Mouse (Mus musculus) regulatory T cell (primary cell): Measurements from ENCODE around the gene Gm20503.

ENCODE experiments used
- in situ Hi-C: fragments of 300-600 bp; cut with MboI, MseI; formaldehyde crosslinking; loops from one replicate; pipeline ENCODE4 v1.15.1; 2025; ENCODE audit warnings: high pct_unique_total_duplicates

The Gm20503 gene

GRCm38 (mm10) chr4:59007016-59007415 is 4.0 kb downstream of the Gm20503 start:
- in situ Hi-C loops: no loop called here

- in situ Hi-C loops: no loop called here
Observed at GRCm38 (mm10) chr4:59007974-59008373, 5.0 kb downstream of the Gm20503 start.

GRCm38 (mm10) chr4:59009186-59009585 is 6.2 kb downstream of the Gm20503 start:
- in situ Hi-C loops: no loop called here

- in situ Hi-C loops: no loop called here
Observed at GRCm38 (mm10) chr4:59009696-59010095, 6.7 kb downstream of the Gm20503 start.

GRCm38 (mm10) chr4:59011446-59011845 is 8.4 kb downstream of the Gm20503 start:
- in situ Hi-C loops: no loop called here

- in situ Hi-C loops: no loop called here
Observed at GRCm38 (mm10) chr4:59015181-59015580, 12.2 kb downstream of the Gm20503 start.

GRCm38 (mm10) chr4:59016922-59017321 is 13.9 kb downstream of the Gm20503 start:
- in situ Hi-C loops: no loop called here

GRCm38 (mm10) chr4:59034325-59034917 is 31.4 kb downstream of the Gm20503 start:
- in situ Hi-C loops: no loop called here

GRCm38 (mm10) chr4:59034918-59035785 is 32.1 kb downstream of the Gm20503 start, which contains the start of gene Gng10:
Gene Gng10 (plus strand): TSS chr4:59035088.
- in situ Hi-C loops: loop anchor here (5.0 kb wide), 1 partner anchor 38 kb away; the partner anchor contains the start of gene Dnajc25

- in situ Hi-C loops: loop anchor here (5.0 kb wide), 1 partner anchor 39 kb away; the partner anchor contains the start of gene Dnajc25
Observed at GRCm38 (mm10) chr4:59035786-59036350, 32.9 kb downstream of the Gm20503 start.

- in situ Hi-C loops: loop anchor here (5.0 kb wide), 1 partner anchor 39 kb away; the partner anchor contains the start of gene Dnajc25
Observed at GRCm38 (mm10) chr4:59036490-59037127, 33.6 kb downstream of the Gm20503 start.

- in situ Hi-C loops: loop anchor here (5.0 kb wide), 1 partner anchor 40 kb away; the partner anchor contains the start of gene Dnajc25
Observed at GRCm38 (mm10) chr4:59037525-59037924, 34.5 kb downstream of the Gm20503 start.

- in situ Hi-C loops: no loop called here
Observed at GRCm38 (mm10) chr4:59040397-59041287, 37.6 kb downstream of the Gm20503 start.

GRCm38 (mm10) chr4:59043074-59043473 is 40.1 kb downstream of the Gm20503 start:
- in situ Hi-C loops: no loop called here

GRCm38 (mm10) chr4:59043891-59044290 is 40.9 kb downstream of the Gm20503 start:
- in situ Hi-C loops: no loop called here

GRCm38 (mm10) chr4:59047222-59047621 is 44.2 kb downstream of the Gm20503 start:
- in situ Hi-C loops: no loop called here

- in situ Hi-C loops: no loop called here
Observed at GRCm38 (mm10) chr4:59051081-59051480, 48.1 kb downstream of the Gm20503 start.

- in situ Hi-C loops: no loop called here
Observed at GRCm38 (mm10) chr4:59057929-59058328, 54.9 kb downstream of the Gm20503 start.

GRCm38 (mm10) chr4:59062526-59062925 is 59.5 kb downstream of the Gm20503 start:
- in situ Hi-C loops: no loop called here

- in situ Hi-C loops: no loop called here
Observed at GRCm38 (mm10) chr4:59069276-59069675, 66.3 kb downstream of the Gm20503 start.

GRCm38 (mm10) chr4:59083430-59083829 is 80.4 kb downstream of the Gm20503 start:
- in situ Hi-C loops: no loop called here
